Mouse (Mus musculus): Measurements from ENCODE around the gene Pid1.

DNA sequence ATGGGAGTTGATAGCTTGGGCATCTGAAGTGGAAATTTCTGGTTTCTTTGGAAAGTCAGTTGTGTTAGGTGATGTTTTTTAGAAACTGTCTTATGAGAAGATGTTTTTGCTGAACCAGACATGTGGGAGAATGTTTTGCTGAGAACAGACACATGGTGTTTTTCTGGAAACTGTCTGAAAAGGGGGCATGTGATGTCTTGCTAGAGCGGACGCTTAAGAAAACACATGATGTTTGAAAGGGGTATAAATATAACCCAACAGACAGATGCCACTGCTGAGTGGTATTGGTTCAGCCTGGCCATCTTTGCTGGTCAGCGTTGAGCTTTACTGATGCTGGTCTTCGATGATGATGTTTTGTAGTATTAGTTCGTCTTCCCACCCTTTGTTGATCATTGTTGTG lies 6.8 kb downstream of the Pid1 start:
- TF ChIP-seq CTCF (IDR thresholded peaks at IDR 0.05; ENCODE audit: low read depth, low read length) (no peak), POLR2A (IDR thresholded peaks at IDR 0.05; ENCODE audit: extremely low read depth, insufficient read depth, low read length) (no peak)
